In genomic region chr3:101691937-101692604, GRCm38 (mm10) we compare ENCODE assay signal across 17 mouse cellular contexts.
"Had no signal": no experiment of that assay in that cellular context is flagged by ENCODE, and none has a peak within 500 bp of the region (broad histone marks: within the 10 kb centered on the region; RNA-seq: fewer than 3 reads in every experiment).

No protein-coding gene starts in this region.

- H3K27me3 ChIP-seq: liver, embryonic 15.5 days; midbrain, embryonic 15.5 days; neural tube, embryonic 13.5 days had no signal

- H3K36me3 ChIP-seq: limb, embryonic 10.5 days; liver, embryonic 15.5 days; midbrain, embryonic 15.5 days; neural tube, embryonic 13.5 days had no signal

- H3K9ac ChIP-seq: liver, embryonic 15.5 days; midbrain, embryonic 15.5 days; neural tube, embryonic 13.5 days had no signal

- H3K4me1 ChIP-seq: liver, embryonic 15.5 days; midbrain, embryonic 15.5 days; neural tube, embryonic 13.5 days had no signal

- DNase-seq: kidney, postnatal 10 days; kidney, postnatal 4 days; lung, adult 2 months; lung, postnatal 4 days; right cerebral cortex, adult 18-20 months; right cerebral cortex, postnatal 25 days; thymus, adult 2 months; thymus, postnatal 25 days had no signal

- H3K4me2 ChIP-seq: liver, embryonic 11.5 days; liver, embryonic 15.5 days; midbrain, embryonic 11.5 days; midbrain, embryonic 15.5 days; neural tube, embryonic 13.5 days had no signal

- H3K9me3 ChIP-seq: limb, embryonic 10.5 days; liver, embryonic 15.5 days; midbrain, embryonic 15.5 days; neural tube, embryonic 13.5 days had no signal

- H3K4me3 ChIP-seq: layer of hippocampus, adult 2 months; limb, embryonic 10.5 days; liver, embryonic 15.5 days; megakaryocyte, embryonic 14.5 days; midbrain, embryonic 15.5 days; neural tube, embryonic 13.5 days had no signal

- H3K27ac ChIP-seq: layer of hippocampus, adult 2 months; limb, embryonic 10.5 days; liver, embryonic 15.5 days; midbrain, embryonic 15.5 days; neural tube, embryonic 13.5 days had no signal

- ATAC-seq: lung, postnatal 0 days; midbrain, embryonic 15.5 days had no signal
